Mouse (Mus musculus): Measurements from ENCODE around the gene Nfkb2. TPM values are rescaled to one million over a fixed set of nuclear protein-coding genes. Genes with fewer than 3 reads are reported as not detected.

Nfkb2 gene
- polyA plus RNA-seq, 1 experiment from 2014 or later: 14.1 TPM

GRCm38 (mm10) chr19:46326756-46327305 lies 22.7 kb downstream of the Nfkb2 start, which contains the start of gene Psd:
TSS of gene Psd (minus strand) at chr19:46327156.
- 1% methylated on average over 35 of the region's 35 CpGs for WGBS
- peaks cover 52% of the 10 kb centered on the region for H3K27me3 ChIP-seq (ENCODE audit: control insufficient read depth, insufficient read depth, low read length)
- peaks cover 15% of the 10 kb centered on the region for H3K4me1 ChIP-seq (ENCODE audit: control insufficient read depth, insufficient read depth, low read length)
- H3K4me2 ChIP-seq (ENCODE audit: low read depth, low read length): peak within 1 kb of the TSS; percentile 75
- H3K36me3 ChIP-seq (ENCODE audit: control insufficient read depth, insufficient read depth): peaks cover 10% of the 10 kb centered on the region; the same call in 1 of the 2 replicates
- H3K9ac ChIP-seq (ENCODE audit: low read length): peak within 1 kb of the TSS; percentile 83
- no peaks in the 10 kb centered on the region for H3K9me3 ChIP-seq (replicated peaks; ENCODE audit: control insufficient read depth, low read length)
- ATAC-seq (replicated peaks; ENCODE audit: extremely low read depth, insufficient read depth, low FRiP score): no peak
- peak within 1 kb of the TSS; percentile 78 for H3K4me3 ChIP-seq (ENCODE audit: low read length)
- peak within 1 kb of the TSS; percentile 91 for H3K27ac ChIP-seq (ENCODE audit: low read length)

- WGBS: 25% methylated on average over 14 of the region's 14 CpGs
- peaks cover 48% of the 10 kb centered on the region for H3K27me3 ChIP-seq (ENCODE audit: control insufficient read depth, insufficient read depth, low read length)
- H3K4me2 ChIP-seq (ENCODE audit: low read depth, low read length): peak overlapping the region; percentile 75
- ATAC-seq (replicated peaks; ENCODE audit: extremely low read depth, insufficient read depth, low FRiP score): no peak
- H3K27ac ChIP-seq (ENCODE audit: low read length): no peak overlapping the region; the same call in 1 of the 2 replicates
- H3K4me1 ChIP-seq (ENCODE audit: control insufficient read depth, insufficient read depth, low read length): peaks cover 15% of the 10 kb centered on the region
- no peaks in the 10 kb centered on the region for H3K9me3 ChIP-seq (replicated peaks; ENCODE audit: control insufficient read depth, low read length)
- peaks cover 12% of the 10 kb centered on the region; the same call in 1 of the 2 replicates for H3K36me3 ChIP-seq (ENCODE audit: control insufficient read depth, insufficient read depth)
- H3K9ac ChIP-seq (ENCODE audit: low read length): peak overlapping the region; percentile 83
- peak overlapping the region; percentile 78 for H3K4me3 ChIP-seq (ENCODE audit: low read length)
Measured at GRCm38 (mm10) chr19:46327531-46328064, 23.5 kb downstream of the Nfkb2 start.

GRCm38 (mm10) chr19:46328081-46329030 lies 24.2 kb downstream of the Nfkb2 start, which contains the start of gene Fbxl15:
TSS of gene Fbxl15 (plus strand) at chr19:46328184.
- Histone ChIP-seq H3K27ac (ENCODE audit: low read length) (peak within 1 kb of the TSS; percentile 91), H3K36me3 (ENCODE audit: control insufficient read depth, insufficient read depth) (peaks cover 12% of the 10 kb centered on the region; the same call in 1 of the 2 replicates), H3K4me1 (ENCODE audit: control insufficient read depth, insufficient read depth, low read length) (peaks cover 15% of the 10 kb centered on the region), H3K4me3 (ENCODE audit: low read length) (peak within 1 kb of the TSS; percentile 78), H3K4me2 (ENCODE audit: low read depth, low read length) (peak within 1 kb of the TSS; percentile 75), H3K9me3 (replicated peaks; ENCODE audit: control insufficient read depth, low read length) (no peaks in the 10 kb centered on the region), H3K27me3 (ENCODE audit: control insufficient read depth, insufficient read depth, low read length) (peaks cover 41% of the 10 kb centered on the region), H3K9ac (ENCODE audit: low read length) (peak within 1 kb of the TSS; percentile 83)
- ATAC-seq (replicated peaks; ENCODE audit: extremely low read depth, insufficient read depth, low FRiP score): peak; percentile 88
- WGBS: under 1% methylated on average over 81 of the region's 81 CpGs

DNA sequence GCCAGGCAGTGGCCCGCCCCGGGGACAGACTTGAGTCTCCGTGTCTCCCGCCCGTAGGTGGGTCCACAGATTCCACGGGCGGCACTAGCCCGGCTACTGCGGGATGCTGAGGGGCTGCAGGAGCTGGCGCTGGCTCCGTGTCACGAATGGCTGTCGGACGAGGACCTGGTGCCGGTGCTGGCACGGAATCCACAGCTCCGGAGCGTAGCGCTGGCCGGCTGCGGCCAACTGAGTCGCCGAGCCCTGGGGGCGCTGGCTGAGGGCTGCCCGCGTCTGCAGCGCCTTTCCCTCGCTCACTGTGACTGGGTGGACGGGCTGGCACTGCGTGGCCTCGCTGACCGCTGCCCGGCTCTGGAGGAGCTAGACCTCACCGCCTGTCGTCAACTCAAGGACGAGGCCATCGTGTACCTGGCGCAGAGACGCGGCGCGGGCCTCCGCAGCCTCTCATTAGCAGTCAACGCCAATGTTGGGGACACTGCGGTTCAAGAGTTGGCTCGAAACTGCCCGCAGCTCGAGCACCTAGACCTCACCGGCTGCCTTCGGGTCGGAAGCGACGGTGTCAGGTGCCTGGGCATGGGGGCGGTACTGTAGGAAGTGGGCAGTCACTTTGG lies 25.0 kb downstream of the Nfkb2 start:
- H3K27ac ChIP-seq (ENCODE audit: low read length): no peak overlapping the region
- peak overlapping the region; percentile 78 for H3K4me3 ChIP-seq (ENCODE audit: low read length)
- H3K4me1 ChIP-seq (ENCODE audit: control insufficient read depth, insufficient read depth, low read length): peaks cover 15% of the 10 kb centered on the region
- peak overlapping the region; percentile 75 for H3K4me2 ChIP-seq (ENCODE audit: low read depth, low read length)
- WGBS: 2% methylated on average over 54 of the region's 54 CpGs
- H3K9ac ChIP-seq (ENCODE audit: low read length): peak overlapping the region; percentile 83
- no peaks in the 10 kb centered on the region for H3K9me3 ChIP-seq (replicated peaks; ENCODE audit: control insufficient read depth, low read length)
- peak; percentile 4; the same call in 1 of the 2 replicates for ATAC-seq (replicated peaks; ENCODE audit: extremely low read depth, insufficient read depth, low FRiP score)
- peaks cover 33% of the 10 kb centered on the region for H3K27me3 ChIP-seq (ENCODE audit: control insufficient read depth, insufficient read depth, low read length)
- H3K36me3 ChIP-seq (ENCODE audit: control insufficient read depth, insufficient read depth): peaks cover 12% of the 10 kb centered on the region; the same call in 1 of the 2 replicates

DNA sequence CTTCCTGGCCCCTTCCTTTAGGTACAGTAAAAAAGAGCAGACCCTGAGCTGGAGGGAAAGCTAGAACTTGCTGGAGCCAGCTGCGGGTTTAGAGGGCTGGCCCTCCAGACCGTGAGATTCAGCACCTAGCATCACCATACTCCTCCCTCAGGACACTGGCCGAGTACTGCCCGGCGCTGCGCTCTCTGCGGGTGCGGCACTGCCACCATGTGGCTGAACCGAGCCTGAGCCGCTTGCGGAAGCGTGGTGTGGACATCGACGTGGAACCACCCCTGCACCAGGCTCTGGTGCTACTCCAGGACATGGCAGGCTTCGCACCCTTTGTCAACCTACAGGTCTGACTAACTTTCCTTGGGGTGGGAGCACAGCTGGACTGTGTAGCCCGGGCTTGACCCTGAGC lies 25.8 kb downstream of the Nfkb2 start:
- Histone ChIP-seq H3K9me3 (replicated peaks; ENCODE audit: control insufficient read depth, low read length) (no peaks in the 10 kb centered on the region), H3K4me1 (ENCODE audit: control insufficient read depth, insufficient read depth, low read length) (peaks cover 15% of the 10 kb centered on the region), H3K27ac (ENCODE audit: low read length) (no peak overlapping the region), H3K4me2 (ENCODE audit: low read depth, low read length) (peak overlapping the region; percentile 75; the same call in 1 of the 2 replicates), H3K9ac (ENCODE audit: low read length) (no peak overlapping the region), H3K4me3 (ENCODE audit: low read length) (no peak overlapping the region), H3K36me3 (ENCODE audit: control insufficient read depth, insufficient read depth) (peaks cover 12% of the 10 kb centered on the region; the same call in 1 of the 2 replicates), H3K27me3 (ENCODE audit: control insufficient read depth, insufficient read depth, low read length) (peaks cover 25% of the 10 kb centered on the region)
- ATAC-seq (replicated peaks; ENCODE audit: extremely low read depth, insufficient read depth, low FRiP score): 0 out of 2 replicates have a peak, but pooled peaks have one; percentile 16
- WGBS: 6% methylated on average over 16 of the region's 16 CpGs

DNA sequence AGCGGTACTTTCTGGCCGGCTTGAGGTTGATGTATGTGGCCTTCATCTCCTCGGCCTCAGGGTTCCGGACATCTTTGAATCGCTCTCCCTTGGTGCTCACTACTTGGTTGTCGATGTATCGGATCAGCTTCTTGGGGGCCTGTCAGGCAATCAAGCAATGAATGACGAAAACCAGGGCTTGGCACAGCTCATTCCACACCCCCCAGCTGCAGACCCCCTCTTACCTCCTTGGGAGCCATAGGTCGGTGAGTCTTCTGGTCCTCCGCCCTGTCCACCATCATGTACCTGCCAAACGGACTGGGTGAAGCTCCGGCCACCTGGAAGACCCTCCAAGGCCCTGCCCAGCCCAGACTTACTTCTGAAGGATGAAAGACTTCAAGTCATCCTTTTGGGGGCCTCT lies 26.6 kb downstream of the Nfkb2 start:
- no peak for ATAC-seq (replicated peaks; ENCODE audit: extremely low read depth, insufficient read depth, low FRiP score)
- H3K4me3 ChIP-seq (ENCODE audit: low read length): no peak overlapping the region
- H3K36me3 ChIP-seq (ENCODE audit: control insufficient read depth, insufficient read depth): peaks cover 12% of the 10 kb centered on the region; the same call in 1 of the 2 replicates
- H3K9ac ChIP-seq (ENCODE audit: low read length): no peak overlapping the region
- H3K4me1 ChIP-seq (ENCODE audit: control insufficient read depth, insufficient read depth, low read length): peaks cover 15% of the 10 kb centered on the region
- no peaks in the 10 kb centered on the region for H3K9me3 ChIP-seq (replicated peaks; ENCODE audit: control insufficient read depth, low read length)
- WGBS: 91% methylated on average over 12 of the region's 12 CpGs
- no peak overlapping the region for H3K4me2 ChIP-seq (ENCODE audit: low read depth, low read length)
- H3K27ac ChIP-seq (ENCODE audit: low read length): no peak overlapping the region
- H3K27me3 ChIP-seq (ENCODE audit: control insufficient read depth, insufficient read depth, low read length): peaks cover 17% of the 10 kb centered on the region

DNA sequence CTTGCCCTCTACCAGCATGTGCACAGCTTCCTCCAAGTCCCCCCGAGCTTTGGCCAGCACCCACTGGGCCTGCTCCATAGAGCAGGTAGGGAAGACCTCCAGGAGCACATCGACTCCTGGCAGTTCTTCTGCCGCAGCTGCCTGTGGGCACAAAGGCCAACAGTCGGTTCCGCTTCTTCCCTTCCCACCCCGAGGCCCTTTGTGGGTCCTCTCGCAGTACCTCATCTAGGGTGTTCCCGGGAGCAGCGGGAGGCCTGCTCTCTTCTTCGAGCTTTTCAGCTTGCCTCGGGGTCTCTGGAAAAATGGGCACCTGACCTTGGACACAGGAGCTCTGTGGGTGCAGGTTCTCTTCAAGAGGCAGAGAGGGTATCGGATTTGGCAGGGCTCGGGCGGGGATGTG lies 27.2 kb downstream of the Nfkb2 start:
- peaks cover 15% of the 10 kb centered on the region for H3K4me1 ChIP-seq (ENCODE audit: control insufficient read depth, insufficient read depth, low read length)
- H3K27me3 ChIP-seq (ENCODE audit: control insufficient read depth, insufficient read depth, low read length): peaks cover 11% of the 10 kb centered on the region
- H3K27ac ChIP-seq (ENCODE audit: low read length): no peak overlapping the region
- H3K4me2 ChIP-seq (ENCODE audit: low read depth, low read length): no peak overlapping the region
- H3K9me3 ChIP-seq (replicated peaks; ENCODE audit: control insufficient read depth, low read length): no peaks in the 10 kb centered on the region
- ATAC-seq (replicated peaks; ENCODE audit: extremely low read depth, insufficient read depth, low FRiP score): no peak
- H3K4me3 ChIP-seq (ENCODE audit: low read length): no peak overlapping the region
- H3K9ac ChIP-seq (ENCODE audit: low read length): no peak overlapping the region
- WGBS: 91% methylated on average over 14 of the region's 14 CpGs
- H3K36me3 ChIP-seq (ENCODE audit: control insufficient read depth, insufficient read depth): peaks cover 12% of the 10 kb centered on the region; the same call in 1 of the 2 replicates

DNA sequence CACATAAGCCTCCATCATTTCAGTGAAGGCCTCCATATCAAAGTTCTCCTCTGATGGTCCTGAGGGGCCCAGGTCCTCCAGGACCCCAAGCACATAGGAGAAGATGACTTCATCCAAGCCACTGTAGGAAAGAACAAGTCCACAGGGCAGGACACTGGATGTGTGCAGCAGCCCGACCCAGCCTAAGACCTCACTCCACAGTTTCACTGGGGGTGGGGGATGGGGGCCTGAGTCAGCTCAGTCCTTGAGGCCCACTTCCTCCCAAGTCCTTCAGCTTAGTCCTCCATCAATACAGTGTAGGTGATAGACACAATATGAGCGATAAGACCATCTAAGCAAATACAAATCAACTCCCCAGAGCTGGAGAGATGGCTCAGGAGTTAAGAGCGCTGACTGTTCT lies 27.8 kb downstream of the Nfkb2 start:
- H3K36me3 ChIP-seq (ENCODE audit: control insufficient read depth, insufficient read depth): peaks cover 12% of the 10 kb centered on the region; the same call in 1 of the 2 replicates
- peaks cover 13% of the 10 kb centered on the region for H3K4me1 ChIP-seq (ENCODE audit: control insufficient read depth, insufficient read depth, low read length)
- H3K9ac ChIP-seq (ENCODE audit: low read length): no peak overlapping the region
- H3K4me3 ChIP-seq (ENCODE audit: low read length): no peak overlapping the region
- WGBS: 79% methylated on average over 3 of the region's 3 CpGs
- H3K9me3 ChIP-seq (replicated peaks; ENCODE audit: control insufficient read depth, low read length): no peaks in the 10 kb centered on the region
- H3K27me3 ChIP-seq (ENCODE audit: control insufficient read depth, insufficient read depth, low read length): peaks cover 5% of the 10 kb centered on the region
- H3K4me2 ChIP-seq (ENCODE audit: low read depth, low read length): no peak overlapping the region
- no peak overlapping the region for H3K27ac ChIP-seq (ENCODE audit: low read length)
- ATAC-seq (replicated peaks; ENCODE audit: extremely low read depth, insufficient read depth, low FRiP score): no peak

Measured in heart, embryonic 16.5 days (tissue).